Mouse (Mus musculus): ENCODE results near the gene Mrps16.
A peak's percentile ranks its signal among the peaks of the same experiment; 100 is the strongest.

Mrps16 gene

GRCm38 (mm10) chr14:20393205-20393913 is at the start of gene Mrps16:
TSS of gene Mrps16 (minus strand) at chr14:20393634.
- DNase-seq = peak; percentile 95

DNA sequence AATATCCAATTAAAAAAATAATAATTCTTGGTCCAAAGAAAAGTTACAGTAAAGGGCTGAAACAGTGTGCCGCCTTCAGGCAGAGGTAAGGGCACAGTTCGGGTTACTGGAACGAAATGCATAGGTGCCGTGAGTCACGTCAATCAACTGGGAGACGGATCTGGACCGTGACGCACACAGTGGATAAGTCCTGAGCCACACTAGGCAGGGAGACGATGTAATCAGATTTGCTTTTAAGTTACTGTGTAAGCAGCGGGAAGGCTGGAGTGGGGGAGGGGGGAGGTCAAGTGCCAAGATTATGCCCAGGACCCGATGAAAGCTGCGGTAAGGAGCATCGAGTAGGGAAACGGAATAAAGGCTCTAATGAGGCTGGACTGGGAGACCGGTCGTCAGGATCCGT is 48.8 kb upstream of the Mrps16 start:
- DNase-seq = no peak

GRCm38 (mm10) chr14:20436976-20437375 is 43.5 kb upstream of the Mrps16 start:
- DNase-seq = no peak

- DNase-seq = no peak
Measured at GRCm38 (mm10) chr14:20432420-20432819, 39.0 kb upstream of the Mrps16 start.

- no peak for DNase-seq
Measured at GRCm38 (mm10) chr14:20431726-20432125, 38.3 kb upstream of the Mrps16 start.

GRCm38 (mm10) chr14:20429833-20430232 is 36.4 kb upstream of the Mrps16 start:
- DNase-seq = no peak

- DNase-seq = no peak
Measured at GRCm38 (mm10) chr14:20428593-20428992, 35.2 kb upstream of the Mrps16 start.

DNA sequence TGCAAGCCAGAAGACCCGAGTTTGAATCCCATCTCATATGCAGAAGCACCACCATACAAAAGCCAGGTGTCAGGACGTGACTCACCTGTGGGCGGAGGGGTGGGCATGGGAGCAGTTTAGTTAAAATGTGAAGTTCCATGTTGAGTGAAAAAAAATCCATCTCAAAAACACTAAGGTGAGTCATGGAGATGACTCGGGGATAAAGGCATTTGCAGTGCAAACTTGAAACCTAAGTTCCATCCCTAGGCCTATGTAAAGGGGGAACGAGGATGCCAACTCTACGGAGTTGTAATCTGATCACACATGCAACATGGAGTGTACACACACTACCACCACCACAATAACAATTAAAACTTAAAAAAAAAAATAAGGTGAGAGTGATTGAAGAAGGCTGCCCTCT is 29.6 kb upstream of the Mrps16 start:
- DNase-seq = no peak

GRCm38 (mm10) chr14:20422257-20422656 is 28.8 kb upstream of the Mrps16 start:
- peak in 1 of 2 experiments; percentile 10 for DNase-seq

DNA sequence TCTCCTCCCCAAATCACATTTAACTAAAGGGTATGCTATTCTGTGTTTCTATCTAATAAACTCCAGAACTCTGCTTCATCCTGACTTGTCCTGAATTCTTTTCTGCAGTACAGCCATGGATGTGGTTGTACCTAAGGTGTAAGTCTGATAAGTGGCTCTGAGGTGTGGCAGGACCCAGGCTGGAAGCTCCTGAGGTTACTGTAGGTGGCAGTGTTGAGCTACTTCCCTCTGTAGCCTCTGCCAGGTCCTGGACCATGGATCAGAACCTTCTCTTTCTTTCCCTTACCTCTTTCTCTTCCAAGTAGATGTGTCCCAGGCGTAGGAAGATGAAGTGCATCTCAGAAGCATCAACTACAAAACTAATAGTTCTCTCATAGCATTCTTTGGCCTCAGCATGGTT is 6.6 kb upstream of the Mrps16 start:
- DNase-seq = peak; percentile 43 to 51

GRCm38 (mm10) chr14:20398864-20399263 is 5.4 kb upstream of the Mrps16 start:
- DNase-seq = peak; percentile 67 to 74

GRCm38 (mm10) chr14:20397220-20397619 is 3.8 kb upstream of the Mrps16 start:
- DNase-seq = no peak

- no peak for DNase-seq
Measured at GRCm38 (mm10) chr14:20392326-20392725, 1.1 kb downstream of the Mrps16 start.

GRCm38 (mm10) chr14:20389446-20390079 is 3.9 kb downstream of the Mrps16 start:
- DNase-seq = no peak

- peak; percentile 94 for DNase-seq
Measured at GRCm38 (mm10) chr14:20388441-20389129, 4.8 kb downstream of the Mrps16 start, which contains the start of gene Dnajc9. TSS of gene Dnajc9 (minus strand) at chr14:20388910.

DNA sequence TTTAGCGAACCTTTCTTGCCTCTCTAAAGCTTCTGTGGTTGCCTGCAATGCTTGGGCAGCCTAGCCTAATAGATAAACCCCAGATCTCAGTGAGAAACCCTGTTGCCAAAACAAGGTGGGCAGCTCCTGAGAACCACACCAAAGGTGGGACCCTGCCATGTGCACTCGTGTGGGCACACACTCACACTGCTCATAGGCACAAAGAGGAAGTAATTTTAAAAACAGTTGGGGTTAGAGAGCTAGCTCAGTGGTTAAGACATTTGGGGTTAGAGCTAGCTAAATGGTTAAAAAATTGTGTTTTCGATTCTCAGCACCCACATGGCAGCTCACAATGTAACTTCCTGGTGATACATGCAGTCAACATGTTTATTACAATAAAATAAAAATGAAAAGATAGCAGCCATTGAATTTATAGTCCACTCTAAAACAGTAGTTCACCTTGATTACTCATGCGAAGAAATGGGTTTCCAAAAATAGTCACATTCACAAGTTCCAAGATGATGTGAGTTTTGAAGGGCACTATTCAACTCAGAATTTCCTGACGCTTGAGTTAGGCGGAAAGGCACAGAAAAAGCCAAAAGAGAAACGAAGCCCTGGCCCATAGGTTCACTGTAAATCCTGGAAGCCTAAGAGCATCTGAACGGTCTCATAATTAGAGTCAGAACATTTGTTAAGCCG is 13.5 kb downstream of the Mrps16 start:
- peak in 1 of 2 experiments; percentile 72 for DNase-seq

DNA sequence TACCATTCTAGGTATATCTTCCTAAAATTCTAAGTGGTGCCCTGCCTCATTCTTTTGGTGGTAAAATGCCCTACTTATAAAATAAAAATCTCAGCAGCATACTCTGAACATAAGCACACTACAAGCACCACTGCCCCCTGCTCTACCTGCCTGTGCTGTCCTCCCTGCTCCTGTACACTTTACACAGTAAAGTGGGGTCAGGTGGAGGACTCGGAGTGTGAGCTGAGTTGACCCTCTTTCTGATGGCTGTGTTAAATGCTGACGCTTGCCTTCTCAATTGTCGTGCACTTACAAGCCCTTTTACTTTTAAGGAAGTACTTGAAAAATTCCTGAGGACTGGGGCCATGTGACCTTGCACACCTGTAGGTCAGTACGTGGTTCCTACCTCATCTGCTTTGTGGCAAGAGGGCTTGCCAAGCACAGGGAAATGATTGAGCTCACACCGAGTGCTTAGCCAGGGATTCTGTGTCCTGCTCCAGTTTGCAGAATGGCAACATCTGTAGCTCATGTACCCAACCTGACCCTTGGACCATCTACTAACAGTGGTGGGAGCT is 14.3 kb downstream of the Mrps16 start:
- DNase-seq = peak in 1 of 2 experiments; percentile 56

DNA sequence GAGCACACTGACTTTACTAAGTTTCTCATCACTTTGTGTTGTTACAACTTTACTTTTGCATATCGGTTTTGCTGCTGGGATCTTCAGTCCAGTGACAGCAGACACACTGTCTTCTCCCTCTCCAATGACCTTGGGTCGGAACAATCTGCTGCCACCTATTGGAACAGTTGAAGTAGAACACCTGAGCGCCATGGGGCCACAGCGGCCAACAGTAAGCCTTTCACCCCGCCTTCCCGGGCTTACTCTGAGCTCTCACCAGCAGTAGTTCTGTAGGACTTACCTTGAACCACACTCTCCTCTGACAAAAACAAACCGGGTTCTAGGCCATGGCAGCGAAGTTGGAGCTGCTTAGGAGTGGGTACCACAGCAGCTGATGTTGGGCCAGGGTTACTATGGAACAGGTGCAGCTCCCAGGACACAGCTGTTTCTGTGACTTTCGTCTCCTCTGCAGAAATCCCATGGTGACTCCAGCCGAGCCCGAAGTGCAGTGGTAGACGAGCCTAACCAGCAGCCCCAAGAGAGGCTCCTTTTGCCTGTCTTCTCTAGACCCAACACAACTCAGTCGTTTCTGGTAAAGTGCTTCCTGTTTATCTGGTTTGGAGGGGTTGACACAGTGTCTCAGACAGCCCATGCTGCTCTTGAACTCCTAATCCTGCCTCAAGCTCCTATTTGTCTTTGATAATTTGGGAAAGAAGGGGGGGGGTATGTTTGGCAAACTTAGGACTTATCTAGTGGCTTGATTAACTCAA is 14.9 kb downstream of the Mrps16 start:
- peak; percentile 78 to 81 for DNase-seq

- DNase-seq = no peak
Measured at GRCm38 (mm10) chr14:20377112-20377521, 16.3 kb downstream of the Mrps16 start.

GRCm38 (mm10) chr14:20371854-20372253 is 21.6 kb downstream of the Mrps16 start:
- DNase-seq = no peak

DNA sequence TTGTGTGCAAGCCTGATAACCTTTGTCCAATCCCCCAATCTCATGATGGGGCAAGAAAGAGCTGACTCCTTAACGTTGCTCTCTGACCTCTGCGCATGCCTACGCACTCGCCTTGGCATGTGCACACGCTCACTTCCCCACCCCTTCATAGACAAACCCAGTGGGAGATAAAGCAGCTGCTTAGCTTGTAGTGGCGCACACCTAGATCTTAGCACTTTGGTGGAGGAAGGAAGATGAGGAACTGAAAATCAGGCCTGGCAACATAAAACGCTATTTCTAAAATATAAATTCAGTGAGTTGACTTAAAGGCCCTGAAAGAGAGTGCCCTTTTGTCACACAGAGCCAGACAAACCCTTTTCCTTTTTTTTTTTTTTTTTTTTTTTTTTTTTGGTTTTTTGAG is 22.6 kb downstream of the Mrps16 start:
- DNase-seq = peak; percentile 45 to 52

GRCm38 (mm10) chr14:20368271-20368670 is 25.2 kb downstream of the Mrps16 start:
- DNase-seq = peak in 1 of 2 experiments; percentile 29

Data from B cell, adult 2 months (primary cell).